21 mouse cellular contexts compared by ENCODE assay signal in the genomic region with DNA sequence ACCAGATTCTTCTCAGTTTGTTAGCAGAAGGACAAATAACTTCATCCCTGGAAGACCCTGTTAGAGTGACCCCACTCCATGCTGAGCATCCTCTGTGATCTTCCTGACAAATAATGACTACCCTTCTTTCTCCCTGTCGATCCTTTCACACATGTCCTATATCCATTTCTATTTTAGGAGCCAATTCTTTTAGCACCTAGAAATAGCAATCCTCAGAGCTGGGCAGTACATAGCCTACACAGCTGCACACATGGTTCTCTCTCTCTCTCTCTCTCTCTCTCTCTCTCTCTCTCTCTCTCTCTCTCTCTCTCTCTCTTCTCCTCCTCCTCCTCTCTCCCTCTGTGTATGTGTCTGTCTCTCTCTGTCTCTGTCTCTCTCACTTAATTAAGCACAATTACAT.
DNase-seq lines count a peak whose midpoint lies in the region; ATAC-seq and TF ChIP-seq lines count a peak whose summit lies in the region.
"Had no signal": no experiment of that assay in that cellular context is flagged by ENCODE, and none has a peak within 500 bp of the region (broad histone marks: within the 10 kb centered on the region; RNA-seq: fewer than 3 reads in every experiment).

No protein-coding gene starts in this region.

- no peak overlapping the region for H3K4me2 ChIP-seq in midbrain, embryonic 15.5 days
- H3K4me2 ChIP-seq in midbrain, embryonic 11.5 days, result no peak overlapping the region
- H3K4me2 ChIP-seq: embryonic facial prominence, embryonic 13.5 days; embryonic facial prominence, embryonic 15.5 days; forebrain, embryonic 12.5 days had no signal

- no peak for DNase-seq in midbrain, embryonic 11.5 days (ENCODE audit: low spot score, missing footprints)
- DNase-seq in brain, embryonic 14.5 days (ENCODE audit: low read depth), result peak; percentile 14
- DNase-seq in right cerebral cortex, postnatal 25 days, result no peak
- DNase-seq: adrenal gland, adult 2 months; adrenal gland, postnatal 10 days; adrenal gland, postnatal 25 days; cerebellum, adult 11-12 months; cerebellum, adult 2 months; cerebellum, adult 9-10 months; cerebellum, postnatal 10 days; cerebellum, postnatal 25 days; embryo, embryonic 11 days had no signal

- ATAC-seq in midbrain, embryonic 15.5 days (replicated peaks), result peak; percentile 66; the same call in 1 of the 2 replicates
- ATAC-seq in midbrain, embryonic 11.5 days (ENCODE audit: low FRiP score), result no peak
- ATAC-seq: forebrain, embryonic 14.5 days; forebrain, embryonic 16.5 days had no signal

- H3K9me3 ChIP-seq in midbrain, embryonic 15.5 days, result no peaks in the 10 kb centered on the region
- no peaks in the 10 kb centered on the region for H3K9me3 ChIP-seq in midbrain, embryonic 11.5 days (ENCODE audit: control insufficient read depth, low read length)
- H3K9me3 ChIP-seq: embryonic facial prominence, embryonic 13.5 days; embryonic facial prominence, embryonic 15.5 days; forebrain, embryonic 10.5 days; forebrain, embryonic 12.5 days had no signal

- no peaks in the 10 kb centered on the region for H3K4me1 ChIP-seq in midbrain, embryonic 15.5 days
- H3K4me1 ChIP-seq in midbrain, embryonic 11.5 days (ENCODE audit: control insufficient read depth, insufficient read depth, low read length), result no peaks in the 10 kb centered on the region
- no peaks in the 10 kb centered on the region for H3K4me1 ChIP-seq in cortical plate, adult 2 months (ENCODE audit: control insufficient read depth, insufficient read depth, low read length)
- H3K4me1 ChIP-seq: embryonic facial prominence, embryonic 13.5 days; embryonic facial prominence, embryonic 15.5 days; forebrain, embryonic 10.5 days; forebrain, embryonic 12.5 days had no signal

- no peak overlapping the region for H3K9ac ChIP-seq in midbrain, embryonic 15.5 days
- H3K9ac ChIP-seq in midbrain, embryonic 11.5 days (ENCODE audit: low read length), result no peak overlapping the region
- H3K9ac ChIP-seq: embryonic facial prominence, embryonic 13.5 days; embryonic facial prominence, embryonic 15.5 days; forebrain, embryonic 12.5 days had no signal

- 72% methylated on average over 1 of the region's 1 CpGs for WGBS in midbrain, embryonic 15.5 days
- WGBS in midbrain, embryonic 11.5 days, result 63% methylated on average over 1 of the region's 1 CpGs

- H3K36me3 ChIP-seq in midbrain, embryonic 15.5 days (replicated peaks), result no peaks in the 10 kb centered on the region
- no peaks in the 10 kb centered on the region for H3K36me3 ChIP-seq in midbrain, embryonic 11.5 days (ENCODE audit: control insufficient read depth, insufficient read depth, low read length)
- H3K36me3 ChIP-seq: embryonic facial prominence, embryonic 13.5 days; embryonic facial prominence, embryonic 15.5 days; forebrain, embryonic 10.5 days; forebrain, embryonic 12.5 days had no signal

- no peak overlapping the region for H3K27ac ChIP-seq in midbrain, embryonic 15.5 days
- H3K27ac ChIP-seq in midbrain, embryonic 11.5 days (ENCODE audit: low read depth, low read length), result no peak overlapping the region
- peak overlapping the region; percentile 56; the same call in 1 of the 2 replicates for H3K27ac ChIP-seq in cortical plate, adult 2 months (ENCODE audit: insufficient read depth, low read length)
- H3K27ac ChIP-seq: embryonic facial prominence, embryonic 13.5 days; embryonic facial prominence, embryonic 15.5 days; forebrain, embryonic 10.5 days; forebrain, embryonic 12.5 days had no signal

- no peaks in the 10 kb centered on the region for H3K27me3 ChIP-seq in midbrain, embryonic 15.5 days (replicated peaks)
- no peaks in the 10 kb centered on the region for H3K27me3 ChIP-seq in midbrain, embryonic 11.5 days (ENCODE audit: control insufficient read depth, insufficient read depth, low read length)
- H3K27me3 ChIP-seq: embryonic facial prominence, embryonic 13.5 days; embryonic facial prominence, embryonic 15.5 days; forebrain, embryonic 12.5 days had no signal

- H3K4me3 ChIP-seq in midbrain, embryonic 15.5 days, result no peak overlapping the region
- no peak overlapping the region for H3K4me3 ChIP-seq in midbrain, embryonic 11.5 days (ENCODE audit: low read depth, low read length)
- no peak overlapping the region for H3K4me3 ChIP-seq in cortical plate, adult 2 months (ENCODE audit: insufficient read depth, low read length)
- H3K4me3 ChIP-seq: embryonic facial prominence, embryonic 13.5 days; embryonic facial prominence, embryonic 15.5 days; erythroblast, embryonic 14.5 days; forebrain, embryonic 10.5 days; forebrain, embryonic 12.5 days had no signal

- no peak for TF ChIP-seq POLR2A in brain, embryonic 14.5 days (IDR thresholded peaks at IDR 0.05; ENCODE audit: borderline replicate concordance, extremely low read depth, insufficient read depth, insufficient read length, poor library complexity, severe bottlenecking)
- no peak for TF ChIP-seq POLR2A in cortical plate, adult 2 months (IDR thresholded peaks at IDR 0.05; ENCODE audit: extremely low read depth, insufficient read depth, low read length)

- TF ChIP-seq CTCF in brain, embryonic 14.5 days (IDR thresholded peaks at IDR 0.05; ENCODE audit: borderline replicate concordance, extremely low read depth, insufficient read depth, insufficient read length), result no peak
- TF ChIP-seq CTCF in cortical plate, adult 2 months (IDR thresholded peaks at IDR 0.05; ENCODE audit: extremely low read depth, insufficient read depth, low read length), result no peak
